Mouse (Mus musculus): Measurements from ENCODE around the gene Psmb11.

The Psmb11 gene

DNA sequence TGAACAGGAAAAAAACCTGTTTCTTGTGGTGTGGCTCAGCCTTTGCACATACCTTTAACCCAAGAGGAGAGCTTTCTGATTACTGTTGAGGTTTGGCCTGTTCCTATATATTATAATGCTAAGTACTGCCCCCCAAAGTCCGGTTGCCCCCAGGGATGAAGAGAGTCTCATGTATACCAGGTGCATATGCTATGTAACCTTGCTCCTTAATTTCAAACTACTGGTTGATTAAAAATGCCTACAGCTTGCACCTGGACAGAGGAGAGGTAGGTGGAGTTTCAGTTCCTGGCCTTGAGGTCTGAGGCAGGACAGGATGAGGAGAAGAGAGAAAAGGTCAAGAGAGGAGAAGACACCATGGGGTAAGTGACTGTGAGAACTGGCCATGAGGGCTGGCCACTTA is at the start of gene Psmb11:
Gene Psmb11, plus strand, starts transcription at position 301 of the 400 bp plus-strand sequence.
- DNase-seq (ENCODE audit: low spot score in 2 of 2) = no peak

DNA sequence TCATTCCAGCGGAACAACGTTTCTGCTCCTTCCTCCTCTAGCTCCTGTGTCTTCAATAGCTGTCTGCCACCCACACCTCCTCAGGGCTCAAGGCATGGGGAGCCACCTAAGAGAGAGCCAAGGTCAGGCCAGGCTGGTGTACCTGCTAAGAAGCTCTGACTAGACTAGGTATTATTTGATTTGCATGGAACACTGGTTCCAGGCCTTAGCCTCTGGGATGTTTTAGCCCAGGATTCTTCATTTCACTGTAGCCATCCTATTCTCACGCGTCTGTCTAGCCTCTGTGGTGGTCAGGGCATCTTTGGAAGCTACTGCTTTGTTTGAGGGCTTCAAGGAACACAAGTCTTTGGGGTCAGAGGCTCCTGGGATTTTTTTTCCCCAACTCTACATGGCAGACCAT is 49.1 kb upstream of the Psmb11 start:
- no peak for DNase-seq (ENCODE audit: low spot score in 2 of 2)

DNA sequence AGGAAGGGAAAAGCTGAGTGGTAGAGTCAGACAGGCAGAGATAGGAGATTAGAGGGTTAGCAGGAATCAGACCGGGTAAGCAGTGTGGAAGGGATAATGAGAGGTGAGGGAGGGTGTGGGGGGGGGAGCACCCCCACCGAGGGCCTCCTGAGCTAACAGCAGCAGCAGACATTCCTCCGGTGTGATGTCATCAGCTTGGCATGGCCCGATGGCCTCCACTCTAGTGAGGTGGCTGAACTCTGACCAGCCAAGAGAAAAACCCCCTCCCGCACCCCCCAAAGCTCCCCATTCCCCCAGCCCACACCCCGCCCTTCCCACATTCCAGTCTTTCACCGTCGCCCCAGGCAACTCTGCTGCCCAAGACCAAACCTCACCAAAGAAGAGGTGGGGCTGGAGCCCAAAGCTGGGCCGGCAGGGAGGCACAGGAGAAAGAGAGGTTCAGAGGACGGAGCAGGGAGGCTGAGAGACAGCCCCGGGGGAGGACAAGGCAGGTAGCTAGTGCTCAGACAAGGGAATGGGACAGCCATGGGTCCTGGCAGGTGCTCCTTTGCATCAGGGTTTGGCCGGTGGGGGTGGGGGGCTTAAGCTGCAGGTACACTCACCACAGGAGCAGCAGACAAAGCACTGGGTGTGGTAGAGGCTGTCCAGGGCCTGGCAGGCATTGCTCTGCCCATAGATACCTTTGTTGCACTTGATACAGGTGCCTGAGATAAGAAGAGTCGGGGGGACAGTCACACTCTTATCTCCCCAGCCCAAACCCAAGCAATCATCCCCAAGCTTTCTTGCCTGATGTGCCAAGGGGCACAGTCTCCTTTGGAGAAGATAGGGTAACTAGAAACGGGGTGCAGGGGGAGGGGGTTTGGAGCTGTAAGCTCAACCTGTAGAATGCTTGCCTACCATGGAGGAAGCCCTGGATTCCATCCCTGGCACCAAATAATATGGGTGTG is 48.2 kb upstream of the Psmb11 start:
- no peak for DNase-seq (ENCODE audit: low spot score in 2 of 2)

DNA sequence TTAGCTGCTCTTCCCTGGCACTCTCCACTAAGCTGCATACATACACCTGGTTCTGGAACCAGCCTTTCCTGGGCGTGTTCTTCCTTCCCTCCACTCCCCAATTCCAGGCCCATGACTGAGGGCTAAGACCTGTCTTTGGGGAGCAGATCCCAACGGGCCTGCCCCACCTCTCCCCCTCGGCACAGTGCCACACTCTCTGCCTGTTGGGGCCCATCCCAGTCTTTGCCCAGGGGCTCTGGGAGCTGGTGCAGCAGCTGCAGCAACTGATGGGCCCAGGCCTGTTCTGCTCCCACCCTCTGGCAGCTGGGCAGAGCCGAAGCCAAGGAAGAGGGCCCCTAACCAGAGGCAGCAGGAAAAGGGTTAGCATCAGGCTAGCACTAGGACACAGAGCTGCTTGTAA is 47.0 kb upstream of the Psmb11 start:
- DNase-seq (ENCODE audit: low spot score in 2 of 2) = no peak

DNA sequence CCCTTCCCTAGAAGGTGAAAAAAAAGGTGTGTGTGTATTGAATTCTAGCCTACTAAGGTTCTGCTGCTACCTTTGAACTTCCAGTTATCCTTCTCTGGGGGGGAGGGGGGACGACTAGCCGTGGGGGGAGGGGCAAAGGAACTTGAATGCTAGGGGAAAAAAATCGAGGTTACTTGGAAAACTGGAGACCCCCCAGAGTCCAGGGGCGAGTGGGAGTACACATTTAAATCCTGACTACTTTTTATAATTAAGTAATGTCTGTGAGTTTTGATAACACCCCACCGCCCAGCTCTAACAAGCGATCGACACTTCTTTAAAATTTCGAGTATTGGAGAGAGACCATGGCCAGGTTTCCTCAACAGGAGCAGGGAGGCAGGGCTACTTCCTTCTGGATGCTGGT is 46.2 kb upstream of the Psmb11 start:
- DNase-seq (ENCODE audit: low spot score in 2 of 2) = no peak

DNA sequence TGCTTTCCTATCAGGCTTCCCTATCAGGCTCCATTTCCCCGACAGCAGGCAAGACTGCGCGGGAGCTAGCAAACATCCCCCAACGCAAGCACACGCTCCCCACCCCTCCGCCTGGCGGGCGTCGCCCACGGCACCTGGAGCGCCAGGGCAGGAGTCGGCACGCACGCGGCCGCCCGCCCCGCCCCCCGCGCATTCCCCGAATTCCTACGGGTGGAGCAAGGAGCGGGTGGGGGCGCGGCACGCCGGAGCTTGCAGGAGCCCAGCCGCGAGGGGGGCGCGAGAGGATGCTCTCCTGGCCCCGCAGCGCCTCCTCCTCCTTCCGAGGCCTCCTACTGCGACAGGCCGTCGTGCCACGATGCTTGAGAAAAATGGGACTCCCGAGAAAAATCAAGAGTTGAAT is 45.6 kb upstream of the Psmb11 start:
- DNase-seq (ENCODE audit: low spot score in 2 of 2) = no peak

DNA sequence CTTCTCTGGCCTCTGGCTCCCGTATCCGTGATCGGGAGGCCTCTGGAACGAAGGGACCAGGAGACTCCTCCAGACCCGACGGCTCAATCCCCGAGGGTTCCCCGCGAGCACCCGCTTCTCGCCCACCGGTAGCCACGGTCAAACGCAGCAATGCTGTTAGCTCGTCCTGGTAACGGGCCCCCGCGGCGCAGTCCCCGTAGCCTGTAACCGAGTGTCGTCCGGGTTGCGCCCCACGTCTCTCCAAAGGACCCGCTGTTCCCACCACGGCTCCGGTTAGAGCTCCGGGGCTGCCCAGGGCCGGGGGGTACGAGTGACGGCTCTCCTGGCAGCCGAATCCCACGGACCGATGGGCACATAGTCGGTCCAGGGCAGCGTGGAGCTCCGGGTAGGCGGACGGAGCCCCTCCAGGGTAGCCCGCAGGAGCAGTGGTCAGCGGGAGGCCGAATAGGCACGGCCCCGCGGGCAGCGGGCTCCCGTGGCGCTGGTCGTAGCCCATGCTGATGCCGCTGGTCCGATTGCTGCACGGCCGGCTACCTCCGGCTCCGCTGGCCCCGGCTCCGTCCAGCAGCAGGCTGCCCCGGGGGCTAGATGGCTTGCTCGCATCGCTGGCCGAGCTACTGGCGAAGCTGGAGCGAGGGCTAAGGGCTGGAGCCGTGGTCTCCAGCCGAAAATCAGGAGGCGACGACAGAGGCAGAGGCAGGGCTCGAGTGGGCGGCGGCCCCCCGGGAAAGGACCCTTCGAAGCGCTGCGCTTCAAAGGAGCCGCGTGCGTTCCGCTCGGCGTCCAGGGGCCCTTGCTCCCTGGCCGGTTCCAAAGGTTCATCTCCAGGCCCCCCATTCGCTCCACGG is 44.8 kb upstream of the Psmb11 start:
- no peak for DNase-seq (ENCODE audit: low spot score in 2 of 2)

DNA sequence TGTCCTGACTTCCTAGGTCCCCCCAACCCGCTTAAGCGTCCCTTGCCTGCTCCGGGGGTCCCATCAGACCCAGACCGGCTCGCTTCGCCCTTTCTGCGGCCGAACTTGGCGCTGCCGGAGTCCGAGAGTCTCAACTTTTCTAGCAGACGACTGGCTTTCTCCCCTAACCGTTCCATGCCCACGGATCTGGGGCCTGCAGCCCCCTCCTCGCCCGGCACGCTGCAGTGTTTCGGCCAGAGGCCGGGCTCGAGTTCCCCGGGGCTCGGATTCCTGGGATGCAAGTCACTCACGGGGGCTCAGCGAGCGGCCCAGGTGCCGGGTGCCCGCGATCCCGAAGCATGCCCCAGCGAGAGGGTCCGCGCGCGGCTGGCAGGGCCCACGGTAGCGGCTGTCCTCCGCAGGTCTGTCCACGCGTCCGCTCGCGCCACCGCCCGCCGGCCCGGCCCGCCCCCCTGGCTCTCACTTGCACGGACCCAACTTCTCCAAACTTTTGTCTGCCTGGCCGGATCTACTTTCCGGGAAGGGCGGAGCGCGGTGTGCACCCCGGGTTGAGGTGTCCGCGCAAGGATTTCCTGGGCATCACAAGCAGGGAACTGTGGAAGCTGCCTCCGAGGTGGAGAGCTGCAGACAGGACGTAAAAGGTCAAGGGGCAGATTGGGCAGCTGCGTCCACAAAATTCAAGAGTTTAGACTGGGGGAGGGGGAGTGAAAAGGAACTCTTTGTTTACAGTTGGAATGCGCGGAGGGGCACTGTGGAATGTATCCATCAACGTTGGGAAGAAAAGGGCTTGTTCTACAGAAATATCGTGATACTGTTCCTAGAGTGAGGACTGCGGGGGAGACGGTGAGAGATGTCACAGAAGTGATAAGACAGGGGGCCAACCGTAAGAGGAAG is 43.9 kb upstream of the Psmb11 start, which contains the start of gene Ajuba:
Gene Ajuba, minus strand, starts transcription at position 470 of the 894 bp plus-strand sequence.
- peak; percentile 65 to 77 for DNase-seq (ENCODE audit: low spot score in 2 of 2)

DNA sequence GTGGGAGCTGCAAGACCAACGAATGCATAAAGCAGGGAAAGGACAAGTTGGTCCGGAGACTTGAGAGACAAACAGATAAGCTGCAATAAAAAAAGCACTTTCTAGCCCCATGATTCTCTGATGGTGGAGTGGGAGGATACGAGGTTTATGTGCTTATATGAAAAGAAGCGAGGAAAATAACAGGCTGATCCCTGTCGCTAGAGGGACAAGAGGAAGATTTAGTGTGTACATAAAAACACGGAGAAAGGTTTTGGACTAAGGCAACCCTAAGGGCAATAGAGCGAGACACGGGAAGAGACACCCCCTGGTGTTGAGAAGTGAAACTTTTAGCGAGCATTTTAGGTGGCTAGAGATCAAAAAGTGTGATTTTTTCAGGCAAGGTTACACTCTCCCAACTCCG is 43.2 kb upstream of the Psmb11 start:
- no peak for DNase-seq (ENCODE audit: low spot score in 2 of 2)

DNA sequence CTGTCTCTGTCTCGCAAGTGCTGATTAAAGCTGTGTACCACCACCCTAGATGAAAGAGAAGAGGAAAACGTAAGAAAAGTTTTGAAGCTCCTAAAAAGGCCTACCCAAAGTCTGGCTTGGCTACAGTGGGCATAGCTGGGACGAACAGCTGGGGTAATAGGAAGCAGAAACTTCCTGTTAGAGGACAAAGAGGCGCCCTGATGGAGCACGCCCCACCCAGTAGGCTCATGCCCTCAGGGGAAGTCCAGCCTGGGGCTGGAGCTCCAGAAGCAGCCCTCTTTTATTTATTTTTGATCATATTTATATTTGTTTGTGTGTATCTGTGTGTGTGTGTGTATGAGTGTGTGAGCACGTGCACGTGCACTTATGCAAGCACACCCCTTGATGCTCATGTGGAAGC is 41.6 kb upstream of the Psmb11 start:
- DNase-seq (ENCODE audit: low spot score in 2 of 2) = no peak

DNA sequence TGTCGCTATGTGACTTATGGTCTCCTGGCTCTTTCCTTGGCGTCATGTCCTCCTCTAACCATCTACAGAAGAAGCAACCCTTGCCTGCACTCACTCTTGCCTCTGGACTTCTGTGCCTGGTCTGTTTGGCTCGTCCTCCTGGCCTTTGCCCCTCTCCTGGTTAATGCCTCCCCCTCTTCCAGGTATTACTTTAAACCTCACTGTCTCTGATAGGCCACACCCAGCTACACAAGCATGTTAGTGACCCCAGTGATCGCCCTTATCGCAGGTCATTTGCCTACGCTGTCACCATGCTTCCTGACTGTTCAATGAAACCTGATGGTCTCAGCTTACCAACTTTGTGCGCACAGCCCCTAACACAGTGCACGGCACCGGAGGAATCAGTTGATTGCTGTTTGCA is 38.7 kb upstream of the Psmb11 start:
- DNase-seq (ENCODE audit: low spot score in 2 of 2) = no peak

DNA sequence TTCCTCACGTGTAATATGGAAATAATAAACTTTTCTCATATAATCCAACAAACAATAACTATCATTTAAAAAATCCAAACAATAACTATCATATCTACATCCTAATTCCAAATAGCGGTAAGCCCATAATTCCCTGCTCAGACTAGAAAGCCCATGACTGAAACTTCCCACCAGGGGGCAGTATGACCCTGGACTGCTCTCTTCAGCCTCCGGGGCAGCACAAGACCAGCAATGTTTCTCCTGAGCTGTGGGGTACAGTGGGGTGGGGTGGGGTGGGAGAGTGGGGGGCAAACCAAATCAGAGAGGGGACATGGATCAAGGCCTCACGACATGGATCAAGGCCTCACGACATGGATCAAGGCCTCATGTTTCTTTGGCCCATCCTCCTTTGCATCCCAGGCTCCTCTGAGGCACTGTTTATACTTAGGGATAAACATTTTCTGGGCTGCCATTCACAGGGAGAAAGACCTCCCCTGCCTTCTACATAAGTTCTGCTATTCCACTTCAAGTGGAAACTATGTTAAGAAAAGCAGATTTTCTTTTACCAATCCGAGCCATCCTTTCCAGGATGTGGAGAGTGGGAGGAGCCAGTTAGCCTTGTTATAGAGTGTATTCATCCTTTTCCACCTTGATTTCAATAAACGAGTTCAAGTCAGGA is 37.4 kb upstream of the Psmb11 start:
- no peak for DNase-seq (ENCODE audit: low spot score in 2 of 2)

DNA sequence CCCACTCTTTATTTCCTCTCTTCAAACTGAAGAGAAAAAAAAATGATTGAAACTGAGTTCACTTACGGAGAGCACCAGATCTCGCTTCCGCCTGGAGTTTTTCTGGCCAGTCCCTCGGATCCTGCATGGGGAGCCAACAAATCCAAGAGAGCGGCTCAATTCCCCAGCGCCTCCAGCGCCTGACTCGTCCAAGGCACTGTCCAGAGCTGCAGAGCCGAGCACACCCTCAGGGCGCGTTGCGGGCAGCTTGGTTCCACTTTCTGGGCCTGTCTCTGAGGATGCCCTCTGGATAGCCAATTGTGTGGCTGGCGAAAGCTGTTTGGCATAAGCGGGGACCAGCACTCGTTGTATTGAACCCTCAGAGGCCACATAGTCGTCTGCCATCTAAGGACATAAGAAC is 30.2 kb upstream of the Psmb11 start:
- no peak for DNase-seq (ENCODE audit: low spot score in 2 of 2)

DNA sequence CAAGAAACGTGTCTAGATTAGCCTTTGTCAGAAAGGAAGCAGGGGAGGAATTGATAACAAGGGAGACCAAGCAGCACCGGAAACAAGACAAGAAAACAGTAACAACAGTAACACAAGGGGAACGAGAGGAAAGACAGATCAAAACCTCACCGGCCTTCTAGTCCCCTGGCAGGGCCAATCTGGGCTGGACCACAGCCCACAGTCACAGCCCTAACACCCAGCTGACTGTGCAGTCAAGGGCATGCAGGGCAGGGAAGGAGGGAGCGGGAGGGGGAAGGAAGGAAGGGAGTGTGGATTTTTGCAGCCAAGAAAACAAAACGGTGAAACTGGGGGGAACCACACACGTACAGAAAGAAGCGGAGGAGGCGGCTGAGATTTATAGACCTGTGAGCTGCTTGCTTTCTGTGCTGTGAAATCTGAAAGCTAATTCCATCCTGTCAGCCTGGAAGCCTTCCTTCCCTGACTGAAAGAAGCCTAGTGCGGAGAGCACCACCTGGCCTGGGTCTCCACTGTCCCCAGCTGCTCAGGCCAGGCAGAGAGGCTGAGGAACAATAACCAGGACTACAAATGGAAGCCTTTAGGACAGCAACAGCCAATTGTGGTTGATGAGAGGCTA is 28.8 kb upstream of the Psmb11 start:
- peak in 1 of 2 experiments; percentile 46 for DNase-seq (ENCODE audit: low spot score in 2 of 2)

DNA sequence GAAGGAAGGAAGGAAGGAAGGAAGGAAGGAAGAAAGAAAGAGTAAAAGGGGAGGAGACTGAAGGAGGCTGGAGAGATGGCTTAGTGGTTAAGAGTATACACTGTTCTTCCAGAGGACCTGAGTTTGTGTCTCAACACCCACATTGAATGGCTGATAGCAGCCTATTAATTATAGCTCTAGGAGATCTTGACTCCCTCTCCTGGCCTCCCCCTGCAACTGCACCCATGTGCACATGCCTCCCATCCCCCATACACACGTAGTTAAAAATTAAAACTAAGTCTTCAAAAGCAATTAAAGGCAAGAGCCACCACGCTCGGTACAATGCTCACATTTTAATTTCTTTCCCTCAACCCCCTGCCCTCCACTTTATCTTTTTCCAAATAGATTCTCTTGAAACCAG is 27.2 kb upstream of the Psmb11 start:
- no peak for DNase-seq (ENCODE audit: low spot score in 2 of 2)

DNA sequence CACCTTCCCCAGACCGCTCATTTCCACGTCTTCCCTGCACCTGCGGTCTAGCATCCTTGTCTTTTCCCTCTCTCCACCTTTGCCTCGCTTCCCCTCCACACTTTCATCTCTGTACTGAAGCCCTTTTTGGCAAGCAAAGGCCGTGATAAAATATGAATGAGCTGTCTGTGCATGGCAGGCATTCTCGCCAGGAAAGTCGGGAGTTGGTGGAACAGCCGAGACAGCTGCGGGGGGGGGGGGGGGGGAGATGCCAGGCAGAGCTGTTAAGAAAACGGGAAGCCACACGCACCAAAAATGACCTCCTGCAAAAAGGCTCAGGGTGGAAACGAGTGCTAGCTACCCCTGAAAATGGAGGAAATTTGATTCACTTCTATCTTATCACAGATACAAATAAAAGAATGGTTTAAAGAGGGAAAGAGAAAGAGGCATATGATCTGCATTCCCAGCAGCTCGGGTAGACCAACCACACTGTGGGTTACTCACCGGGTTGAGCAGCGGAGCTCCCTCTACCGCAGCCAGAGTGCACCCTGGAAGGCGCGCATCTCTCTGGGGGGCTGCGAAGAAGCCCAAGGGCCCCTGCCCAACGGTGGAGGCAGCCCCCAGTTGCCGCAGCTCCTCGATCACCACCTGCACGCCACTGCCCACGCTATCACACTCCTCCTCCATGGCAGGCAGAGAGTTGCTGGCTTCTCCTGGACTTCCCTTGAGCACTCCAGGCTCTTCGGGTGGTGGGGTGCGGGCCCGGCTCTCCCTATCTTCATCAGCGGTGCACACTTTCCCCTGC is 26.4 kb upstream of the Psmb11 start:
- DNase-seq (ENCODE audit: low spot score in 2 of 2) = no peak

DNA sequence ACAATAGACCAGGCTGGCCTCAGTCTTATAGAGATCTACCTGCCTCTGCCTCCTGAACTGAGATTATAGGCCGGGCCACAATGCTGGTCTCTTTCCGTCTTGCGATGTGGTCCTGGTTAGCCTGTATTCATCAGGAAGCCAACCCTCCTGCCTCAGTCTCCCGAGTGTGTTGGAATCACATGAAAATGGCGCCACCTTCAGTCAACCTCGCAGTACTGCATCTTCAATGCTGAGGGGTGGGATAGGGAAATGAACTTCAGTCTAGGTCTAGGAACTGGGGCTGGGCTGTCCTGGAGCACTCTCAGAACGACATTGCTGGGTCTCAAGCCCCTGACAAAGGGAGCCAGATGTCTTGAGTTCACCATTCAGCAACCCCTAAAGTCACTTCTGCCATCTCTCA is 24.1 kb upstream of the Psmb11 start:
- no peak for DNase-seq (ENCODE audit: low spot score in 2 of 2)

DNA sequence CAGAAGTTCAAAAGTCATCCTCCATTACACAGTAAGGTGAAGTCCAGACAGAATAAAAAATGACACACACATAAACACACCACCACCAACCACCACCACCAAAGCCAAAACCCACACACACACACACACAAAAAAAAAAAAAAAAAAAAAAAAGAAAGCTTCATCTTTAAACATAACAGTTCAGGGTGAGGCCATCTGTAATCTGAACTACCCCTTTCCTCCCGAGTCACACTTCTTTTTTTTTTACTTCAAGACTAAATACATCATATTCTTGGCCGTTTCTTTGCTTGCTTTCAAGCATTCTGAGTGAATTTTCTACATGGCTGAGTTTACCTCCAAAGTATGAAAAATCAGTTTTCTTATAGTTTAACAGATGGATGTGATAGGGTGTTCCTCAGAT is 19.6 kb upstream of the Psmb11 start:
- DNase-seq (ENCODE audit: low spot score in 2 of 2) = no peak

DNA sequence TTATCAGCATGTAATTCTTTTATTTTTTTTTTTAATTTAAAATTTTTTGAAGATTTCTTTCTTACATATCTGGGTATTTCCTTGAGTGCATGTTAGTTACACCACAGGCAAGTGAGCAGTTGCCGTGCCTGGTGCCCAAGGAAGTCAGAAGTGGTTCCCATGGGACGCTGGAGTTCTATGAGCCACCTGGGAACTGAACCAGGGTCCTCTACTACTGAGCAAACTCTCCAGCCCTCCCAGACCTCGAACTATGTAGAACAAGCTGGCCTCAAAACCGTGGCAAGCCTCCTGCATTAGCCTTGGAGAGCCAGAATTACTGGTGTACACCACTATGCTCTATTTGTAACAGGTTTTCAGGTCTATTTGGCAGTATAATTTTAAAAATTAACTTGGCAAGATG is 18.6 kb upstream of the Psmb11 start:
- DNase-seq (ENCODE audit: low spot score in 2 of 2) = no peak
